Mouse (Mus musculus): ENCODE measurements around the gene Sash1.

GRCm38 (mm10) chr10:8917798-8918197, 31.9 kb upstream of the Sash1 start:
- no peak for TF ChIP-seq GATA1 (IDR thresholded peaks at IDR 0.05; ENCODE audit: low read length)
- no peak for TF ChIP-seq TAL1 (IDR thresholded peaks at IDR 0.05; ENCODE audit: low read length)
